Mouse (Mus musculus): ENCODE data around the gene Pycr2. TPM values are rescaled to one million over a fixed set of nuclear protein-coding genes. Genes with fewer than 3 reads are reported as not detected.

Pycr2 gene
- total and polyA plus RNA-seq, 2 experiments from 2014 or later = 34.1 to 36.4 TPM

DNA sequence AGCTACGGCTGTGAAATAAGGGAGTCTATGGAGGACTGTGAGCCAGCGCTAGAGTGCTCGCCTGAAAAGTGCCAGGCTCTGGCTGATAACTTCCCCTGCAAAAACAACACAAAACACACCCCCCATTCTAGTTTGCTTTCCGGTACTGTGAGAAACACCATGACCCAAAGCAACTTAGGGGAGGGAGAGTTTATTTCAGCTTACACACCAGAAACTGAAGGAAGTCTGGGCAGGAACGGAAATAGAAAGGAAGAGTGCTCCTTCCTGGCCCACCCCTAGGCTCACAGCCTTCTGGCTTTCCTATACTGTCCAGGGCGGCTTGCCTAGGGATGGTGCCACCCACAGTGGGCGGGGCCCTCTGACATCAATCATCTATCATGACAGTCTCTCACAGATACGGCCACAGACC lies 52.9 kb downstream of the Pycr2 start:
- peak; percentile 88 for ATAC-seq (ENCODE audit: insufficient read depth, low read depth)
- no peak overlapping the region for H3K9ac ChIP-seq (replicated peaks; ENCODE audit: low read depth, low read length)
- 0 out of 2 replicates have a peak, but pooled peaks have one; percentile 50 for TF ChIP-seq EP300 (IDR thresholded peaks at IDR 0.05; ENCODE audit: low read depth)
- no peak for TF ChIP-seq CTCF (IDR thresholded peaks at IDR 0.05; ENCODE audit: low read depth)
- no peaks in the 10 kb centered on the region for H3K4me1 ChIP-seq (ENCODE audit: control insufficient read depth, insufficient read depth)
- no peaks in the 10 kb centered on the region for H3K9me3 ChIP-seq (replicated peaks; ENCODE audit: control insufficient read depth, low read length)
- no peak overlapping the region for H3K27ac ChIP-seq (ENCODE audit: low read depth)
- no peaks in the 10 kb centered on the region for H3K27me3 ChIP-seq (ENCODE audit: control insufficient read depth, insufficient read depth, low read length)
- no peak overlapping the region for H3K4me2 ChIP-seq (ENCODE audit: low read depth, low read length)
- WGBS = 75% methylated on average over 8 of the region's 8 CpGs
- DNase-seq (ENCODE audit: low spot score) = peak; percentile 63
- H3K4me3 ChIP-seq (ENCODE audit: low read depth, low read length) = no peak overlapping the region
- peaks cover 80% of the 10 kb centered on the region for H3K36me3 ChIP-seq (replicated peaks; ENCODE audit: control insufficient read depth, insufficient read depth, low read length)

Other genes starting within 250 kb of the Pycr2 start
- not detected in 2 replicates for gene Mixl1, start 207.3 kb upstream of the Pycr2 start, total RNA-seq (2014; rRNA removed; ENCODE audit: low replicate concordance)
- gene Mixl1, start 207.3 kb upstream of the Pycr2 start, polyA plus RNA-seq (2015; fragmentation: Nextera tagmentation; extraction: Ambion mirVana) = not detected in 2 replicates
- 21.7 and 26.4 TPM in 2 replicates for gene Acbd3, start 178.2 kb upstream of the Pycr2 start, total RNA-seq (2014; rRNA removed; ENCODE audit: low replicate concordance)
- 13.2 and 13.5 TPM in 2 replicates for gene Acbd3, start 178.2 kb upstream of the Pycr2 start, polyA plus RNA-seq (2015; fragmentation: Nextera tagmentation; extraction: Ambion mirVana)
- gene H3f3a, start 90.3 kb upstream of the Pycr2 start, total RNA-seq (2014; rRNA removed; ENCODE audit: low replicate concordance) = 1,123 and 1,337 TPM in 2 replicates
- gene H3f3a, start 90.3 kb upstream of the Pycr2 start, polyA plus RNA-seq (2015; fragmentation: Nextera tagmentation; extraction: Ambion mirVana) = 1,661 and 1,734 TPM in 2 replicates
- 9.8 and 16.9 TPM in 2 replicates for gene Sde2, start 53.2 kb upstream of the Pycr2 start, total RNA-seq (2014; rRNA removed; ENCODE audit: low replicate concordance)
- 14.4 and 15.8 TPM in 2 replicates for gene Sde2, start 53.2 kb upstream of the Pycr2 start, polyA plus RNA-seq (2015; fragmentation: Nextera tagmentation; extraction: Ambion mirVana)
- gene Lefty2, start 11.2 kb upstream of the Pycr2 start, total RNA-seq (2014; rRNA removed; ENCODE audit: low replicate concordance) = not detected in 2 replicates
- gene Lefty2, start 11.2 kb upstream of the Pycr2 start, polyA plus RNA-seq (2015; fragmentation: Nextera tagmentation; extraction: Ambion mirVana) = 0.05 and 0.07 TPM in 2 replicates
- gene Lefty1, start 30.7 kb downstream of the Pycr2 start, total RNA-seq (2014; rRNA removed; ENCODE audit: low replicate concordance) = 1.2 and 1.3 TPM in 2 replicates
- 1.6 and 1.7 TPM in 2 replicates for gene Lefty1, start 30.7 kb downstream of the Pycr2 start, polyA plus RNA-seq (2015; fragmentation: Nextera tagmentation; extraction: Ambion mirVana)
- gene Tmem63a, start 38.1 kb downstream of the Pycr2 start, total RNA-seq (2014; rRNA removed; ENCODE audit: low replicate concordance) = 17.2 and 30.5 TPM in 2 replicates
- gene Tmem63a, start 38.1 kb downstream of the Pycr2 start, polyA plus RNA-seq (2015; fragmentation: Nextera tagmentation; extraction: Ambion mirVana) = 8.5 and 9.6 TPM in 2 replicates
- gene Ephx1, start 116.6 kb downstream of the Pycr2 start, total RNA-seq (2014; rRNA removed; ENCODE audit: low replicate concordance) = 6.9 and 13.4 TPM in 2 replicates
- gene Ephx1, start 116.6 kb downstream of the Pycr2 start, polyA plus RNA-seq (2015; fragmentation: Nextera tagmentation; extraction: Ambion mirVana) = 10.2 and 10.6 TPM in 2 replicates
- gene 9130409I23Rik, start 146.9 kb downstream of the Pycr2 start, total RNA-seq (2014; rRNA removed; ENCODE audit: low replicate concordance) = not detected in 2 replicates
- not detected in 2 replicates for gene 9130409I23Rik, start 146.9 kb downstream of the Pycr2 start, polyA plus RNA-seq (2015; fragmentation: Nextera tagmentation; extraction: Ambion mirVana)
- 8.4 and 13.9 TPM in 2 replicates for gene Nvl, start 239.9 kb downstream of the Pycr2 start, total RNA-seq (2014; rRNA removed; ENCODE audit: low replicate concordance)
- 8.3 and 8.8 TPM in 2 replicates for gene Nvl, start 239.9 kb downstream of the Pycr2 start, polyA plus RNA-seq (2015; fragmentation: Nextera tagmentation; extraction: Ambion mirVana)
- gene Cnih4, start 240.4 kb downstream of the Pycr2 start, total RNA-seq (2014; rRNA removed; ENCODE audit: low replicate concordance) = 26.2 and 60.1 TPM in 2 replicates
- gene Cnih4, start 240.4 kb downstream of the Pycr2 start, polyA plus RNA-seq (2015; fragmentation: Nextera tagmentation; extraction: Ambion mirVana) = 123 and 136 TPM in 2 replicates

All from heart, postnatal 0 days (tissue).